Mouse (Mus musculus) adrenal gland, postnatal 4 days (tissue): ENCODE data around the gene Trdmt1. TPM values are rescaled to one million over a fixed set of nuclear protein-coding genes. Genes with fewer than 3 reads are reported as not detected.

Experiments used
- DNase-seq, 2 experiments: peaks; one replicate each; pipeline ENCODE4 v3.0.0; 2021 to 2022; ENCODE audit warnings: low spot score in 2 of 2, mixed read lengths in 2 of 2
- total RNA-seq, 2 experiments: library from RNA; stranded (reverse); gene quantifications; 2 replicates each; pipeline ENCODE4 v1.2.3; 2021

The Trdmt1 gene
- total RNA-seq, 2 experiments from 2014 or later, result 7.8 to 9.4 TPM

DNA sequence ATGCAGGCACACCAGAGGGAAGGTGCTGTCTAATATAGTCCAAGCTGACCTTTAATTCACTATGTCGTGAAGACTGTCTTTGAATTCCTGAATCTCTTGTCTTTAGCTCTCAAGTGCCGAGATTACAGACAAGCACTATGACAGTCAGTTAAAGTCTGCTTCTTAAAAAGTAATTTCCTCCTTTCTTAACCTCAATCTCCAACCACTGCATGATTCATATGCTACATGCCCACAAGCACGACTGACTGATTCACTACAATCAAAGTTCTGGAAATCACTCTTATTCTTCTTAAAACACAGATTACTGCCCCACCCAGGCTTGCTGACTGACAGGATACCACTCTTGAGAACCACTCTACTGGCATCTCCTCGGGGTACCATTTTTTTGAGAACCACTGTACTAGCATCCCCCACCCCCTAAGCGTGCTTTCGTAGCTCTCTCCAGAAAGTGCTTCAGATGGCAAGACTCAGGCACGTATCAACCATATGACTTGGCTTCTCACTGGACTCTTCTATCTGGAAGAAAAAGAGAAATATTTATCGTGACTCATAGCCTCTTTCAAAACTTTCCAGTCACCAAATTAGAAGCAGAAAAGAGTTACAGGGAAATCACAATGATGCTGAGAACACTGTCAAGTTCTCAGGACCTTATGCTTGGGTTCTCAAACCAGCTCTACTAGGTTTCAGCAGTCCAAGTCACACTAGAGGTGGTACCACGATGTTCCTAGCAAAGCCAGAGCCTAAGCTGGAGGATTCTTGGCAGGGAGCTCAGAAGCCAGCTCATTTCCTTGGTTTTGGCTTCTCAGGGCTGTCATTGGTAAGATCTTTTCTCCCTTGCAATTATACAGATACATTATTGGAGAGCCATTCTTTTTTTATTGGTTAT lies 12.9 kb upstream of the Trdmt1 start:
- no peak for DNase-seq

DNA sequence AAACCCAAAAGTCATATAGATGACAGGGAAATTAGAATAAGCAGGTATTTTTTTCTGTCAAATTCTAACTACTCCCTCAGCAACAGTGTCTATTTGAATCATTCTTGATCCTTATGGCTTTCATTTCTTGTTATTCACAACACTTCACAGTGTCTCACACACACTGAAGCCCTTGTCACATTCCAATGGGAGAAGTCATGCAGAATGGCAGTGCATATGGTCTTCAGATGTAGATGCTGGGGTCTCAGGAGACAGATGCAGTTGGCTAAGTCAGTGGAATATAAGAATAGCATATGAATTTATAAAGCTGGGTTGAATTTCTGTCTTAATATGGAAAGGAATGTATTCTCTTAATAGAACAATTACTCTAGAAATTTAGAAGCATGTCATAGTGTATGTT lies 11.8 kb upstream of the Trdmt1 start:
- no peak for DNase-seq

DNA sequence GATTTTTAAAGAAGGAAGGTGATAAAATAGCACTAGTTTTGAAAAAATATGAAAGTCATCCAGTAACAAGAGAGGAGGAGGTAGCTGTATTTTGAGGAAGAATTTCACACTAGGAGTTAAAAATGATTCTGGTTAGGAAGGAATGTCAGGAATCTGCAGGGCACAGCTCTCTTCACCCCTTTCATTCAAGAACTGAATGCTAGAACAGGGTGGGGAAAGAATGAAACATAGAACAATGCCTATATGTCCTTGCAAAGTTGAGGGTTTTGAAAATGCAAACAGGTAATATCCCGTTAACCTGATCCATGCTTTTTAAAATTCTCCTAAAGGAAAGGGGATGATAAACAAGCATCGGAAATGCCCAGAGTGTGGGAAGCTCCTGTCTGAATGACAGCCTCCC lies 9.5 kb upstream of the Trdmt1 start:
- no peak for DNase-seq

DNA sequence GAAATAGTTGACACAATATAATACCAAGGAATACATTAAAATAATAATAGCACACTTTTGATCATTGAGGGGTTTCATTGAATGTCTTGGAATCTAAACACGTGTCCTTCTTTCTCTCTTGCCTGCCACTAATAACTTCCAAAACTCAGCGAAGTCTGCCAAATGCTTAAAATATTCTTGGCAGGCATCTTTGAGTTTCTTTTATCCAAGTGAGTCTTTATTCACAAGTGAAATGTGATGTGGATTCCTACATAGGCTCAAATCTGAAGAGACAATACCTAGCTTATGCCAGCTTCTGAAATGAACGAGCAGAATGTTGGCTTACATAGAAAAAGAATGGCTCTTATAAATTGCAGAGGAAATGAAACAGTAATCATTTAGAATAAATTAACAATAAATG lies 4.3 kb upstream of the Trdmt1 start:
- DNase-seq, result no peak

DNA sequence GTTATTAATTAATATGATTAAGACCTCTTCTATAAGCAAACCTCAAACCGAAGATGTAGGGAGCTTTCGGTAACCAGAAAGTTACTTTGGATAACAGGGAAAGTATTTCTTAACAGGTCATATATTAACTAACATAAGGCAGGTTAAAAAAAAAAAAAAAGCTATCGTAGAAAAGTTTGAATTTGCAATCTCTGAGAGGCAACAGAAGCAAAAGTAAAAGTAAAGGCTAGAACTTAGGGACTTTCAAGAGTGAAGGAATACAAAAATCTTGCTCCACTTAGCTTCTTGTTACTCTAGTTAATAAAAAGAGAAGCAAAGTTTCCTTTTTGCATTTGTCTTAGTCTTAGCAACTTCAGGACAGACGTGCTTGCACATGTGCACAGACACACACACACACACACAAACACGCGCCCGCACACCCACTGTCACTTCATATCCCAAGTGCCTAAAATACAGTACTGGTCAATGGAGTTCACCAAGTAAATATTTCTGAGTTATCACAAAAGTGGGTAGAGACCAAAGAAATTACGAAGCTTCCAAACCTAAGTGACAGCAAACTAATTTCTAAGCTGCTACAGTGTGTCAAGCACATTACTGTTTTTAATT lies 846 bp downstream of the Trdmt1 start:
- no peak for DNase-seq

DNA sequence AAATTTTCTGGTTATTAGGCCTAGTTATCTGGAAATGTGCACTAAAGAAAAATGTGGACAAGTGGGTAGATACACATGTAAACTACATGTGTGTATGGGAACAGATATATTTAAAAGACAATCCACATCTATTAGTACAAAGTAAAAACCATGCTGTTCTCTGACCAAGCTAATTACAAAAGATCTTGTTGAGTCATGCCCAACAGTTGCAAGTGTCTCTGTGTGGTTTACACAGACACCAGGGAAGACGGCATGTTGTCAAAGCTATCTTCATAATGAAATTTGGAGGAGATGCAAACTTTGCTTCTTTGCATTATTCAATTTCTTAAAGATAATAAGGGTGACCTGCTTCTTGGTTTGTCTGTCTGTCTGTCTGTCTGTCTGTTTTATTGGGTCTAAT lies 4.6 kb downstream of the Trdmt1 start:
- DNase-seq, result no peak

DNA sequence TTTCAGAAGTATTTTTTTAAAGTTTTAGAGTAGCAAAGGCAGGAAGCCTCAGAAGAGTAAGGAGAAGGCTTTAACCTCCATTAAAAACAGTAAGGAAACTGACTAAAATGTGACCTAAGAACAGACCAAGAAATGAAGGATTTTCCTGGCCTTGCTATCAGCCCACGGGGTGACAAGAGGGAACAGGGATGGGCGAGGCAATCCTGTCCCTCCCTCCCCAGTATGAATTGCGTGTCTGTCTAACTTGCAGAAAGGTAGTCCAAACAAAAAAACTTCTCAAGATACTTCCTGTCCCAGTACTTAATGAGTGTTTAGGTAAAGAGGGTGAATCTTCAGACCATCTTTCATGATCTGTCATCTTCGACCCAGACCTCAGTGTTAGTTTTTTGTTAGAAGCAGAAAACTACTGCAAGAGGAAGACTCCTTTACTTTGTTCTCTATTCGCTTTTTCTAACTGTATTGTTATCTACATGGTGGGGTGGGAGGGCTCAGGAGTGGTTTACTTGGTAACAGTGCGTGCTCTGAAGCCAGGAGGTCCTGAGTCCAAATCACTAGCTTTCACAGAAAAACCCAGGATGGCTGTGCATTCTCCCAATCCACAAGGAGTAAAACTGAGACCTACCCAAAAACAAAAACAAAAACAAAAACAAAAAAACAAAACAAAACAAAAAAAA lies 5.6 kb downstream of the Trdmt1 start:
- no peak for DNase-seq

DNA sequence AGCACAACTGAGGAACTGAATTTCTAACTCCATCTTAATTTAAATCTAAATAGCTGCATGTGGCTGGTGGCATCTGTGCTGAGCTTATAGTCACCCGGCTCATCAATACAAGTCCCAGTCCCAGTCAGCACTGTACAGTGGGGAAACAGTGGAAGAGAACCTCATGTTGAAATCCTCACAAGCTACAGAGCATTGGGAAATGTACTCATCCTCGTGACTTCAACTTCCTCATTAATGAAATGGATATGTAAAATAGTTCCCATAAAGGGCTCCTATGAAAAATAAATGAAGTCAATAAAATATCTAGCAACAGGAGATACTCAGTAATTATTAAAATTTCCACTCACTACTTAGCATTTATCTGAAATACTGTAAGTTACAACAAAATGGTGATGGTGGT lies 6.2 kb downstream of the Trdmt1 start:
- no peak for DNase-seq

DNA sequence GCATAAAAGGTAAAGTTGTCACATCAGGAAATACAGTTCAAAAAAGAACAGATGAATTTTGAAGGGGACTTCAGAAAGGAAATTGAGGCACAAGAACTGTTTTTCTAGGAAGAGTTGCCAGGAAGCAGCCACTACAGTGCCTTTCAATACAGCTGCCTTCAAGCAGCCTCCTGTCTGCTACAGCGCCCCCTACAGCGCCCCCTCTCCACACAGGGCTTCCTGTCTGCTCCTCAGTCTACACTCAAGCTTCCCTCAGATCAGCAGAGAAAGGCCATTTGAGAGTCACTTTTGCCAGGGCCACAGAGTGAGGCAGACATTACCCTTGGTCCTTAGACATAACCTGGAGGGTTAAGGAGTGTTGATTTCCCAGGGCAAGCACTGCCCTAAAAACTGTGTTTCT lies 6.7 kb downstream of the Trdmt1 start:
- no peak for DNase-seq

DNA sequence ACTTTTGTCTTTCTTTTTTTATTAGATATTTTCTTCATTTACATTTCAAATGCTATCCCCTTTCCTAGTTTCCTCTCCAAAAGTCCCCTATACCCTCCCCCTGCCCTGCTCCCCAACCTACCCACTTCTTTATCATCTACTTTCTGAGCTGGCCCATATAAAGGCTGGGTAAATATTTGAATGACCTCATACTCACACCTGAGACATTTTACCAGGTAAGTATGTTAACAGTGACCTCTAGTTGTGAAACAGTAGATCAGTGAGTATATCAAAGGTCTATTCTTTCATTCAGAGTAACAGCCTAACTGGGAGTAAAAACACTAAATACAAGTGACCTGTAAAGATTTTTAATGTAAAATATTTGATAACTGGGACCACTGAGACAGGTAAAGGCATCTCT lies 7.7 kb downstream of the Trdmt1 start:
- DNase-seq, result no peak

DNA sequence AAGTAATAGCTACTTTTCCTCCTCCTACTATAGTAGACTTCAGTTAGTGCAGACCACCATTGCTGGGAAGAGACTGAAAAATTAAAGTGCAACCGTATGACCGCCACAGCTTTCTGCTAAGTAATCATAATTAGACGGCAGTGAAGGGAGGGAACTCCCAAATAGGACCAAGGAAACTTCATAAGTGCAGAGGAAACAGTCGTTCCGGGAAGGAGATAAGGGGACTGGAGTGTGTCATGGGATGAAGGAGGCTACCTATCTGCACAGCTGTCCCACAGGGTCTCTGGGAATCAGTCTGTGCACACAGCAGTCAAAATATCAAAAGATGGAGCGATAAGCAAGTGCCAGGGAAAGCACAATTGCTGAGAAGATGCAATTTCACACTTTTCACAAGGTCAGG lies 13.8 kb downstream of the Trdmt1 start:
- no peak for DNase-seq

DNA sequence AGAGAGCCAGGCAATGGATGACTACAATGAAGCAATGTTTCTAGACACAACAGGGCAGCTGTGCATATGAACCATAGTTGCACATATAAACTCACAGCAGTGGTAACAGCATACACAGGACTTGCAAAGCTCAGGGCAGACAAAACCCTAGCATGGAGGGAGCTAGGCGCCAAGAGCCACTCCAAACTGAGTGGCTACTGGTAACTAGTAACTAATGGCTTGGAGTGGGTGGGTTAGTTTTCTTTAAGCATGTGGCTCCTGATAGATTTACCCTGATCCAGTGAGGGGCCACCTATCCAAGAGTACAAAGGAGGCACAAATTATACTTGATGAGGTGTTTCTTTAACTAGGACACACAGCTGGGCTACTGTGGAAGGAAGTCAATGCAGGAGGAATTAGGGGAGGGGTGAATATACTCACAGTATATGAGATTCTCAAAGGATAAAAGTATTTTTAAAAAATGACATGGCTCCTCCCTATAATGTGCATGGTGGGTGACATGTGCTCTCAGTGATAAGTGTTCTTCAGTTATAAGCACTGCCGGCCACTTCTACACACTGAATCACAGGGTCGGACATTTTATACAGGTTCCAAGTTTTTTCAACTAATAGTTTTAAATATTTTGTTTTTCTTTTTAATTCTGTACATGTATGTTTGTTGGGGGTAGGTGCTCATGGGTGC lies 15.1 kb downstream of the Trdmt1 start:
- no peak for DNase-seq

DNA sequence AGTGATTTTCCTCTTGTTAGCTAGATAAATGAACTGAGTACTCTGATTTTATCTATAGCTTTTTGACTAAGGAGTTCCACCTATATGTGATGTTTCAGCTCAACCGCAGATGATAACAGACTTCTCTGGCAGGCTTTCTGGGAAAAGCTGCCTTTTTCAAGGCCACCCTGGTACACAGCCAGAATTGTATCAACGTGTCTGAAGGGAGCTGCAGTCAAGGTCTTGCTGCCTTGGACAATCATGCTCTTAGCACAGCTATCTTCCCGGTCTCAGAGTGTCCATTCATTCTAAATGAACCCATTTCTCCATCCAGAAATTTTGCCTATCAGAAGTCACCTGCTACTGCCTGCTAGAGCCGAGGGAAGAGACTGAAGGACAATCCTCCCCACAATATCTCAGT lies 16.9 kb downstream of the Trdmt1 start:
- peak in 1 of 2 experiments; percentile 39 for DNase-seq

DNA sequence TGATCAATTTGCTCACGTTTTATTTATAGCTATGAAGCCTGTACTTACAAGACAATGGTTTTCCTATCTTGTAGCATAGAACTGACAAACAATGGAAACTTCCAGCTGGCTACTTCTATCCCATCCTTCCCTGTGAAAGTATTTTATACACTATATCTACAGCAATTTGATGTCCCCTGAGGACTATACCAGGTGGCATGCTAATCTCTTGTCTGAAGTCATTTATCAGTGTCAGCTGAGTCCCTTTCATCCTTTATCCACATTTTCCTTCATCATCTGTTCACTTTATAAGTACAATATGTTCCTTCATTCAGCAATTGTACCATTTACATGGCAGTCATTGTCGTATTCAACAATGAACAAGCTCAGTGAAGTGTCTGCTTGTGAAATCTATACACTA lies 17.3 kb downstream of the Trdmt1 start:
- DNase-seq, result no peak

DNA sequence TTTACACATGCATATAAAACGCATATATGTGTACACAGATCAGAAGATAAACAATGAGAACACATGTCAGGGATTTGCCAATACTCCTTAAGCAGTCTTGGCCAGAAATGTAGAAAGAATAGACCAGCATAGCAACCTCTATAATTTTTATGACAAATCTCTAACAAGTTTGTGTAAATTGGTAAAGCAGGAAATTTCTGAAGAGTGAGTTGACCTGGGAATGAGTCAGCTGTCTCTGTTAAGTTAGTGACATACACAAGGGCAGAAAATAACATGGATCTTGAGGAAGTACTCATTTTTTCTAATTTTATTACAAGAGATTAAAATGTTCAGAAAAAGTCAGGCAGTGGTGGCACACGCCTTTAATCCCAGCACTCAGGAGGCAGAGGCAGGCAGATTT lies 18.3 kb downstream of the Trdmt1 start:
- no peak for DNase-seq

DNA sequence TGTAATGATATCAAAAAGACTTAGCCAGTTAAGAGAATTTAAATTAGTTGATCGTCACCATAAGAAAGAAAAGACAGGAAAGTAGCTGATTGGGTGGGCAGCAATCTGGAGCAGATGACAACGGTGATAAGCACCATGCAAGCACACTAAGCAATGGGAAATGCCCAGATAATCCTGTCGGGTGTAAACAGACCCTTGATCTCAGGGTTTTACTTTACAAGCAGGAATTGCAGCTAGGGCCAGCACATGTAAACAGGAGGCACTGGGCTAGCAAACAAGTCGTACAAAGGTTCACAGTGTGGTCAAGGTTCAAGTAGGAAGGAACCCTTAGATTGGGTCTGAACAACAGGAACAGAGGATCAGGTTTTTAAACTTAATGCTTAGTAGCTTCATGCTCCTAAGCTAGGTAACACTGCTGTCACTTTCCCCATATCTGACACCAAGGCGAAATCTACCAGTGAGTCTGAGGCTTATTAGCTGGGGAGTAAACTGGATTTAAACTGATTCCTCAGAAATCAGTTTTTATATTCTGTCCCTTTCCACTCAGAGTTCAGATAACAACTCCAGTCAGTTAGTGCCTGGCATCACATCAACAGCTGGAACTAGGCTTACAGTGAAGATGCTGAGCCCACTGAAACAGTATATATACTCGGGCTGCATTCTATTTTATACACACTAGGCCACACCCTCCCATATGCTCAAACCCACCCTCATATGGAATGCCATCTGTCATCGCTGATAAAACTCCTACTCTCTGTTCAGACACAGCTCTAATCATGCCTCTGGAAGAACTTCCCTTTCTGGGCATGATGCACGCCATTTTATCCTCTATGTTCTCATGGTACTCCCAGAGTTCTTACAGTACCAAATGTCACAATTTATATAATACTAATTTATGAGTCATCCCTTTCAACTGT lies 20.7 kb downstream of the Trdmt1 start:
- no peak for DNase-seq

DNA sequence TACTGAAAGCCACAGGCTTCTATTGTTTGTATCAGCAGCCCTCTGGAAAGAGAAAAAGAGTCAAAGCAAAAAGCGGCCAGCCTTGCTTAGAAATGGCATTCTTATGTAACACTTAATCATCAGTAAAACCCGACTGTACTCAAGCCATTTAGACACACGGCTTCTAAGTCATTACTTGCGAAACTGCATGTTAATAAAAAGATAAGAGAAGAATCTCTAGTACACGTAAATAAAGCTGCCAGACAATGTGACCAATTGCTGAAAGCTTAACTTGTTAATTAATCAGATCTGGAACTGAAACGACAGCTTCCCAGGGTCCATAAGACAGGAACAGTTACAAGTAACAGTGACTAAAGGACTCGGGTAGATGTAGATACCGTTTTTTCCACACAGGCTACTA lies 22.4 kb downstream of the Trdmt1 start:
- DNase-seq, result no peak

DNA sequence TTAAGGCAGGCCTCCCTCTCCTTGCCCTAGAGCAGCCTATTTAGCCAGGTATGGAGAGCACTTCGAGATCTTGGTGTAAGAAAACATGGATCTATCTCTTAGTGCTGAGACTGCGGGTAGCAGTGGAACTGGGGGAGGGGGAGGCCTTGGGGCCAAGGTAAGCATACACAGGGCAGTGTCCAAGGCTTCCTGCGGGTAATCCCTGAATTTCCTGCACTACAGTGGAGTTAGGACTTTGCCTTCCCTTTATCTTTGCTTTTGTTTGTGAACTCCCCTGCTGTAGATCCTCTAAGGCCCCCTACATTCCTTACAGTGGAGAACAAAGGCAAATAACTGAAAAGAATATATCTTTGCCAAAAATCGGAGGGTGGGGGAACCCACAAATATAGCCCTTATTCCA lies 29.5 kb downstream of the Trdmt1 start:
- no peak for DNase-seq

DNA sequence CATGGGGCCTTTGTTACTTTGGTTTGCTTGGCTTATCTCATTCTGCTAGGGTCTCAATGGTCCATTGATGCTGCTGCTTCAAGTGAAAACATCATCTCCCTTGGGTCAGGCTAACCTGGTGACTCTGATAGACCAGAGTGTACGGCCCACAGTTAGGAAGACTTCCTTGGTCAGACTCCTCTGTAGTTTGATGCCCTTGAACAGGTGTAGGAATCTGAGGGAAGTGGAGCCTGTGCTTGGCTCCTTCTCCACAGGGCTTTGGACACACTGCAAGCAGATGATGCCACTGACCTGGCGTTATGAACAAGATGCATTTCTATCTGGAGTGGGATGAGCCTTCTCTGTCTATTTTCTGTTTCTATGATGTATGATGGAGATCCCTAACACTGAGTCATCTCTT lies 41.8 kb downstream of the Trdmt1 start:
- no peak for DNase-seq

DNA sequence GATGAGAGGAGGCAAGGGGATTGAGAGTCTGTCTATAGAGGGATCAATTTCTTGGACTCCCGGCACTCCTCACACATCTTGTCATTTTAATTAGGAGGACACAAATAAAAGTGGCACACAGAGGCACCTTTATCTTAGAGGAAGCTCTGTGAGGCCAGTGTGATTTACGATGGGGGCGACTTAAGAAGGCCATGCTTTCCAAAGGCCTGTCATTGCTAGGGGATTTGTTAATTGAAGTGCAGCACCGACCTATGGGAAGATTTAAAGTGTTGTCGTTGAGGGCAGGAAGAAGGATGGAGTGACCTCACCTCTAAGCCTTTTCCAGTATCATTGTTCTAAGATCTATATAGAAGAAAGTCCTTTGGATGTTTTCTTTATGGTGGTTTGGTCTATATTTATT lies 42.9 kb downstream of the Trdmt1 start:
- no peak for DNase-seq
